Mouse (Mus musculus): ENCODE measurements at regions not wholly inside any gene's neighbourhood (a gene's known extent, or its start where the extent isn't known, plus 50 kb on each side); places are given as distances from the start of the nearest gene placed in this dataset.

DNA sequence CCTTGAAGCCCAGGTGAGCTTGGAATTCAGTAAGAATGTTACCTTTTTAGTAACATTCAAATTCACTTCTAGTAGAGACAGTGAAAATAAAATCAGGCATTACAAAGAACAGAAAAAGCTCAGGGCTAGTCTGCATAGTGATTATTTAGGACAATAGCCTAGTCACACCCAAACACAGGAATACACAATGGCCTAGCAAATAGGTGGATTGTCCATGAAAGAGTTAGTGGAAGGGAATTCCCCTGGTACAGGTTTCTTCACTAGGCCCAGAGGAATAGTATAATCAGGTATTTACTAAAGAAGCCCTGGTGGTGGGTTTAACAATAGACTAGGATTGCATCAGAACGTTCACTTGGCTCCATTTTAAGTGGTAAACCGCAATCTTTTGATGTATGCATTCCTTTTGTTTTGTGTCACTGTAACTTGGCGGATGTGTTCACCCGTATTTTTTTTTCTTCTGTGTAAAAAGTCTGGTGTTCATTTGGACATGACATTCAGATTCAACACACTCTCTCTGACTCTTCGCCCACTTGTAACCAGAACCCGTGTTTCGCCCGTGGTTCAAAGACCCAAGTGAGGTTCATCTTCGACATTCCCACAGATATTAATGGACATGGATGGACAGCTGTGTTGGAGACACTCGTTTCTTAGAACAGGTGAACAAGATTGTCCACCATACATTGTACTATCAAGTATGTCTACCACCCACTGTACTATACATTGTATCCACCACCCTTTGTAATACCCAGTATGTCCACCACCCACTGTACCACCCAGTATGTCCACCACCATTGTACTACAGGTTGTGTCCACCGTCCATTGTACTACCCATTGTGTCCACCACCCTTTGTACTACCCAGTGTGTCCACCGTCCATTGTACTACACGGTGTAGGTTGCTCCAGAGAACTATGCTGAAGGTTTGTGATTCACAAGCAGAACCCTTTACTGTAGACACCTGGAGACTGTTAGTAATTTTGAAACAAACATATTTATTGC, 146.9 kb upstream of the Negr1 start:
- no peak for DNase-seq

DNA sequence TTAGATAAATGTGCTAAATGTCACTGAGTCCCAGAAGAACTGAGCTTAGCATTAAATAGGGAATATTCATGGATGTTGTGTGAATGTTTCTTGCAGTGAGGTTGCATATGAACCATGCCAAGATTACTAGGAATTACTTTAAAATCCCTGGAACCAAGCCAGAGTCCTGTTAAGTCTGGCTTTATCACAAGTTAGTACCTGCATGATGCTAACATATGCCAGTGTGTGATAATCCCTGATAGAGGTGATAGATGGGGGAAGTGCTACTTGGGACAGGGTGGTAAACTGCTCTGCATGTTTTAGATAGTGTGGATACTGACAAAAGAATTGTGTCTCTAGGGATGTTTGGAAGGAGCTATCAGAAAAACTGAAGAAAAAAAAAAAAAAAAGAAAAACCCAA, 143.5 kb upstream of the Negr1 start:
- DNase-seq, result no peak

- no peak for DNase-seq
These were observed 138.5 kb upstream of the Negr1 start for GRCm38 (mm10) chr3:156423100-156423499.

- no peak for DNase-seq
These were observed 106.6 kb upstream of the Negr1 start for GRCm38 (mm10) chr3:156455042-156455441.

DNA sequence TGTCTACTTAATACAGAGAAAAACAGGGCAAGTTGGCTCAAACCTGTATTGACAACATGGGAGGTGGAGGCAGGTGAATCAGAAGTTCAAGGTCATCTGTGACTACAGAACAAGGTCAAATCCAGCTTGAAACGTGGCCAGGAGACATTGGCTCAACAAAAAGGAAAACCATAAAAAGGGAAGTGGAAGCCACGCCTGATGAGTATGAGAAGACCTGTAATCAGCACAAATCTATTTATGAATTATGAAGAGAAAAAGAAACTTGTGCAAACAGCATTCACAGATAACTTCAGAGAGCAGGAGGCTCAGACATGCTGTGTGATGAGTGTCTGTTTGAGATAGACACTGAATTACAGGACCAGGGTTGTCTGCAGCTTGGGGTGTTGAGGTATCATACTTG, 98.3 kb upstream of the Negr1 start:
- DNase-seq, result no peak

DNA sequence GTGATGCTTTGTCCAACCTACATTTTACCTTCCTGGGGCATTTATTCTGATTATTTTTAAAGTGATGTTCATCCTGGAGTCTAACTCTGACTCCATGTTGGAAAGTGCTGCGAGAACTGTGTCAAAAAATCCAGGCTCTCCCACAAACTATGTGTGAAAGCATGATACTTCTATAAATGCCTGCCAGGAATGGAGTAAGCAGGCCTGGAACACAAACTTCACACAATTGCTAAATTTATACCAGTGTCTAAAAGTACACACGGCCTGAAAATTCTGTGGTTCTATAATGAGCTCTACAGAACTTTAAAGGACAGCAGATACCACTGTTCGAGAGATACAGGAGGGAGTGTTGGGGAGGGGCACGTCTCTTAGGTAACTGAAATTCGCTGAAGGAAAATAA, 96.0 kb upstream of the Negr1 start:
- DNase-seq, result no peak

- DNase-seq, result no peak
These were observed 88.9 kb upstream of the Negr1 start for GRCm38 (mm10) chr3:156472665-156473064.
